Mouse (Mus musculus): ENCODE data around the gene 1700008O03Rik.
A peak's percentile ranks its signal among the peaks of the same experiment; 100 is the strongest.

Gene 1700008O03Rik

DNA sequence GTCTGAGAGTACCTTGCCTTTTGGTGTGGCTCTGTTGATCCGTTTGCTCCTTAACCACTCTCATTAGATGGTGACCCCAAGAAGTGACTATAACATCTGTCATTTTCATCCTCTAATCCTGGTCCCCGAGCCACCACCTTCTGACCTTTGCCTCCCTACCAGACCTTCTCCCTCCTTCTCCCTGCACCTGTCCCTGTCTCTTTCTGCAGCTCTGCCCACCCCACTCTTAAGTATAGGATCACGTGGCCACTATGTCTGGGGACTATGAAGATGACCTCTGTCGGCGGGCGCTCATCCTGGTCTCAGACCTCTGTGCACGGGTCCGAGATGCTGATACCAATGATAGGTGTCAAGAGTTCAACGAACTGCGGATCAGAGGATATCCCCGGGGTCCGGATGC lies at the start of gene 1700008O03Rik:
Gene 1700008O03Rik (minus strand): TSS at position 101 of the 400 bp plus-strand sequence.
- no peak for DNase-seq (ENCODE audit: low spot score)

DNA sequence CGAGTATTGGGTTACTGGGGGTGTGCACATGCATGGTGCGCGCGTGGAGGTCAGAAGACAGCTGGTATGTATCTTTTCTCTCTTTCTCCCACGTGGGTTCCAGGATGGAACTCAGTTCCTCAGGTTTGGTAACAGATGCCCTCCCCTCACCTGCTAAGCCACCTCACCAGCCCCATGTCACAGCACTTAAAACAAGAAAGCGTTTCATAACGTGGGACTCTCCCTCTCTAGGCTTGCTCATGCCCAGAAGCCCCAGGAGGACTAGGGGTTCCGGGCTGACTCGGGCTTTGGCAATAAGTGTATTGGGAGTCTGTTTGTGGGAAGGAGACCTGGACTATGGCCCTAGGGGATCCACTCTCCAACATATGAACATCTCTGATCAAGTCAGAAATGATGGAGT lies 48.5 kb upstream of the 1700008O03Rik start:
- DNase-seq (ENCODE audit: low spot score) = no peak

DNA sequence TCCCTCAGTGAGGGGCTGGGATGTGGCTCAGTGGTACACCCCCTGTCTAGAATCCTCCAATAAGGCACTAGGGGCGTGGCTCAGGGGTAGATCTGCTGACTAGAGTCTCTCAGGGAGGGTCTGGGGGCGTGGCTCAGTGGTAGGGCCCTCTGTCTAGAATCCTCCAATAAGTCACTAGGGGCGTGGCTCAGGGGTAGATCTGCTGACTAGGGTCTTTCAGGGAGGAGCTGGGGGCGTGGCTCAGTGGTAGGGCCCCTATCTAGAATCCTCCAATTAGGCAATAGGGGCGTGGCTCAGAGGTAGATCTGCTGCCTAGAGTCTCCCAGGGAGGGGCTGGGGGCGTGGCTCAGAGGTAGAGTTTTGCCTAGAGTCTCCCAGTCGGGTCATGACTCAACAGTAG lies 47.8 kb upstream of the 1700008O03Rik start:
- DNase-seq (ENCODE audit: low spot score) = peak; percentile 72

DNA sequence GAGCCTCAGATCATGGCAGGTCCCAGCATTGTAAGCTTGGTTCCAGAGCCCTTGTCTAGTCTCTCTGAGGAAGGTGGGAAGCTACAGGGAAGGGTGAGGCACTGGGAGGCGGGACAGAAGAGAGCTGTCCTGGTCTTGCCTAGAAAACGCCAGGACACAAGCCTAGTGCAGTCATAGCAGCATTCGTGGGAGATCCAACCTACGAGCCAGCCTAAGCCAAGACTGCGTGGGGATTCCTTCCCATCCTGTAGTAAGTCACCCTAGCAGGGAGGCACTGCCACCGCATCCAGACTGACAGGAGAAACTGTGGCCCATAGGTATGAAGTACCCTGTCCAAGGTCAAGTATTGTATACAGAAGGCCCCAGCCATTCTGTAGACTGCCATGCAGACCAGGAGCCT lies 46.9 kb upstream of the 1700008O03Rik start:
- DNase-seq (ENCODE audit: low spot score) = no peak

DNA sequence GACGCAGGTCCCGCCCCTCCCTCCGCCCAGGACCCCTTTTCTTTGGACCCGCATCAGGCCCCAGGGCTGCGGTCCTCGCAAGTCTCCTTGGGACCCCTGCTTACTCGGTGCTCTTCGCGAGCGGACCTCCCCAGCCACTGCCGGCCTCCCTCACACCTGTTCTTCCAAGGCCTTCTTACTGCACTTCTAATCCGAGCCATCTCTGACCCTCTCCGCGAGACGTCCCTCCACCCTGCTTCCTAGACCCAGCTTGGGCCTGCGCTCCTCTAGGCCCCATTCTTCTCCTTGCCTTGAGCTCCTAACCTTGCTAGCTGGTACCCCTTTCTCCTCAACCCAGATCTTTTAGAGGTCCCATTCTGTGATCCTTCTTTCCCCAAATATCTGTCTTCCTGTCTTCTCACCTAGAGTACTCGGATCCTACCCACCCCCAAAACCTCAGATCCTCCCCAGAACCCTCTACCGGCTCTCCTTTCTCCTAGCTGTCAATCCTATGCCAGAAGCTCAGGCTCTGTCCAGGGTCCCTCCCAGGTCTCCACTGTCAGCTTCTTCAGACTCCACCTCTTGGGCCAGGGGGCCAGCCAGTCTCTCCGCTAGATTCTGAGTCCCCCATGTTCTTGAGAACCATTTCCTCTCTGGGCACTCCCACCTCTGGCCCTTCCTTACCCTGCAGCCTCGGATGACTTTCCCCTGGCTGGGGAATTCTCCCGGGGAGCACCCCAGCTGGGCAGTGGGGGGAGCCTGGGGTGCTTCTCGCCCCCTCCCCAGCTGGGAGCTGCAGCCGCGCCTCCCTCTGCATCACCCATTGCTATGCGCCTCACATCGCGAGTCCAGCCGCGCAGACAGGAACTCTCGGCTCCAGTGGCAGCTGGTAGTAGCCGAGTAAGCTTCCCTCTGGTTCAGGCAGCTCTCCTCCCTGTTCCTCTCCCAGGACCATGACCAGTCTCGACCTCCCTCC lies 44.2 kb upstream of the 1700008O03Rik start:
- DNase-seq (ENCODE audit: low spot score) = no peak

DNA sequence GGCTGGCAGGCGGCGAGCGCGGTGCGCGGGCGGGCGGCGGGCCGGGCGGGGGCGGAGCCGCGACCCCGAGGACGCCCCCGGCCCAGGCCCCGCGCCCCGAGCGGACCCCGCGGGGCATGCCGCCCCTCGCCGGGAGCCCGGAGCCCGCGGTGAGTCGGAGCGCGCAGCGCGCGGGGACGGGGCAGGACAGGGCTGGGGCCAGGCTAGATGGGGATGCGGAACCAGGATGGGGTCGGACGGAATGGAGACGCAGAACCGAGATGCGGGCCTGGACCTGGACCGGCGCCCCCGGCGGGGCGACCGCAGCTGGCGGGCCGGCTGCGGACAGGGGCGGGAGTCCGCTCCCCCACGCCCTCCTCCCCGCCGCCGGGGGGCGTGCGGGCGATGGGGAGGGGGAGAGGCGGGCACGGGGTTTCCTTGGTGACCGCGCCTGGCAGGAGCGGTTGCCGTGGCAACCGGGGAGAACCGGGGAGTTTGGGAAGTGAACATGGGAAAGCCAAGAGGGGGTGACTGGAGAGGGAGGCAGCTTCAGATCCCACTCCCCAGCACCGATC lies 43.4 kb upstream of the 1700008O03Rik start, which contains the start of gene Lrrc4b:
Gene Lrrc4b (plus strand): TSS at position 51 of the 554 bp plus-strand sequence.
- DNase-seq (ENCODE audit: low spot score) = no peak

DNA sequence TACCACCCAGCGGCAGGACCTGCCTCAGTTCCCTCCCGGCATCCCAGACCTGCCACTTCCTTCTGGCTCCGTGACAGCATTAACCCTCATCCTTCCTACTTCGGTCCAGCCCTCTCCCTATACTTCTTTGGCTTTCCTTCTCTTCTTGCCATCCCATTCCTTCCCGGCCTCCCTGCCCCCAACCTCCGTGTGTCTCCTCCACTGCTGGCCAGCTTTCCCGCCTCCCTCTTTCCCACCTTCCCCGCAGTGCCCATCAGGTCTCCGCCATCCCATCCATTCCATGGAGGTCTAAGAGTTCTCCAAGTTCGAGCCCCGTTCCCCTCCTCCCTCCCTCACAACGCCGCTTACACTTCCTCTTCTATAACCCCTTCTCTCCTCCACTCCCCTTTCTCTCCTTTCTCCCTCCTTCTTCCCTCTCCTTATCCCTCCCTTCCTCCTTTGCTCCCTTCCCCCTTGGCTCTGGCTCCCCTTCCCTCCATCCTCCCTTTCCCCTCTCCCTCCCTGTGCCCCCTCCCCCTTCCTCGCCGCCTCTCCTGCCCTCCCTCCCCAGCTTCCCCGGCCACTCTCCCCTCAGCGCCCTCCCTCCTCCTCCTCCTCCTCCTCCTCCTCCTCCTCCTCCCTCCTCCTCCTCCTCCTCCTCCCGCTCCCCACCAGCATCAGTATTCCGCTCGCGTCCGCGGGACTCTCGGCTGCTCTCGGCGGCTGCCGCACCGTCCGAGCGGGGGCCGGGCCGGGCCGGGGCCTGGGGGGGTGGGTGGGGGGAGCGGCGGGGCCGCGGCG lies 42.7 kb upstream of the 1700008O03Rik start:
- no peak for DNase-seq (ENCODE audit: low spot score)

DNA sequence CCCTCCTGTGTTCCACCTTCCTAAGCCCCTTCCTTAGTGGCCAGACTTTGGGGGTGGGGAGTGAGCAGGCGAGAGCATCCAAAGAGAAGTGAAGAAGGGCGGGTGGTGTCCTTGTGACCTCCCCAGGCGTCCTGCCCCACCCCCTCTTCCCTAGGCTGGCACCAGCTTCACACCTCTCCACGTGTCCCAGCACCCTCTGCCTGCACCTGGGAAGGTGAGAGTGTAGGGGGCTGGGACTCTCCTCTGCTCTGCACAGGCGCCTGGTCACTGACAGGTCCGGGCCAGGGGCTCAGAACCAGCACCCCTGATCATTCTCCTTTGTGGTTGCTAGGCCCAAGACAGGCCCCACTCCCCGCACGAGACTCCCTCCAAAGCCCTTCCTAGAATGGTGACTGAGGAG lies 42.0 kb upstream of the 1700008O03Rik start:
- no peak for DNase-seq (ENCODE audit: low spot score)

DNA sequence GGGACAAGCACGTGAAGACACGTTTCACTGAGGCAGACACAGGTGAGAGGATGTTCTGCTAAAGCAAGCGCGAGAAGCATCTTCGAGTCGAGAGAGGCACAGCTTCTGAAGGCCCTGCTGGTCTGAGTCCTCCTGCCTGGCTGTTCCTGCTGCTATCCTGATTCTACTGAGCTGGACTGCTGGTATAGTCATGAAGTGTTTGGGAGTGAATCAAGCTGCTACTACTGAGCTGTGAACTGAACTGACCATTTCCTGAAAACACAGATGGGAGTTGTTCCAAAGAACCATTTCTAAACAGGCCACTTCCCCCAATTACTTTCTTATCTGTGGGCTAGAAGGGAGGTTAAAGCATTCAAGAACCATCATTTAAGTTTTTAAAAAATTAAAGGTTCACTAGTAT lies 27.7 kb upstream of the 1700008O03Rik start:
- DNase-seq (ENCODE audit: low spot score) = no peak

DNA sequence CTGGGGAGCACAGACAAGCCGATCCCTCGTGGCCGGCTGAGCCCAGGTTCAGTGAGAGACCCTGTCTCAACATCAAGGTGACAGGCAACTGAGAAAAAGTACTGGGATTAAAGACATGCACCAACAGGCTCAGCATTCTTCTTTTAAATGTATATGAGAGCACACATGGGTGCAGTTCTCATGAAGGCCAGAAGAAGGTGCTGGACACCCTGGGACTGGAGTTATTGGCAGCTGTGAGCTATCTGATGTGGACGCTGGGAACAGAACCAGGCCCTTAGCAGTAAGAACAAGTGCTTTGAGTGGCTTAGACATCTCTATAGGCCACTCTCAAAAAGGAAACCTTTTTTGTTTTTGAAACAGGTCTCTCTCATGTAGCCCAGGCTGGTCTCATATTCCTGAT lies 25.5 kb upstream of the 1700008O03Rik start:
- no peak for DNase-seq (ENCODE audit: low spot score)

DNA sequence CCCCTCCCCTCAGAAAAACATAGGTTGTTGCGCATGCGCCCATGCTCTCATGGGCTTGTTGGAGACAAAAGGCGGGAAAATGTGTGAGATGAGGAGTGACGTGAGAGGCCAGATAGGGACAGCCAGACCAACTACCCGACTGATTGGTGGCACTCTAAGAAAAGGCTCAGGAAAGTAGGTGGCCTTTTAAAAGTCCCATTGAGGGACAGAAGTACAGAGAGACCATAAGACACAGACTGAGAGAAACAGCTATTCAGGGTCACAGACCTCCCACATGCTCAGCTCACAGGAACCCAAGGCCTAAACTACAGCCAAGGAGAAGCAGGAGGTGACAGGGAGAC lies 20.4 kb upstream of the 1700008O03Rik start:
- DNase-seq (ENCODE audit: low spot score) = no peak

DNA sequence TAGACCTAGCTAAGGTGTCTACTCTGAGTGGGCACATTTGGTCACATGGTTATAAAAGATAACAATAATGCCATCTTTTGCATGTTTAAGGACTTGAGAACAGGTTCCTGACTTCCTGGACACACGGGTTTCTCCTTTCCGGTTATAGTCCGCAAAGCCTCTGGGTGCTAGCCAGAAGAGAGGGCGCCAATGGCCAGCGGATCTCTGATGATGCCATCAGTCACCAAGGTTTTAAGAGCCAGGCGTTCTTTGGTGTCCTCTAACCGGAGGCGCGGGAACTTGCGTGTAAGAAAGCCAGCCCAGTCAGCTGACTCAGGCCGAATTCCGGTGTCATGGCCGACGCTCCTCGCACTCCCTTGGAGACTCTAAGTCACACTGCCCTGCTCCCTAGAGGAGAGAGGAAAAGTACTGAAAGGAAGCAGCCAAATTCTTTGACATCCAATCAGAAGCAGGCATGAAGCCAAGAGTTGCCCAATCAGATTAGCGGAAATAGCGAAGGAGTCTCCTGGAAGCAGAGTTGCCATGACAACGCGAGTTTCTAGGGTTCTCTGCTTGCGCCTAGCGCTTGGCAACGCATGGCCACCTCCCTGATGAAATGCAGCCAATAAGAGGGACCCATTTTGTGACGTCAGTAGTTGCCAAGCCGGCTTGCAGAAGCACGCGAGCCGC lies 19.9 kb upstream of the 1700008O03Rik start:
- DNase-seq (ENCODE audit: low spot score) = peak; percentile 79

DNA sequence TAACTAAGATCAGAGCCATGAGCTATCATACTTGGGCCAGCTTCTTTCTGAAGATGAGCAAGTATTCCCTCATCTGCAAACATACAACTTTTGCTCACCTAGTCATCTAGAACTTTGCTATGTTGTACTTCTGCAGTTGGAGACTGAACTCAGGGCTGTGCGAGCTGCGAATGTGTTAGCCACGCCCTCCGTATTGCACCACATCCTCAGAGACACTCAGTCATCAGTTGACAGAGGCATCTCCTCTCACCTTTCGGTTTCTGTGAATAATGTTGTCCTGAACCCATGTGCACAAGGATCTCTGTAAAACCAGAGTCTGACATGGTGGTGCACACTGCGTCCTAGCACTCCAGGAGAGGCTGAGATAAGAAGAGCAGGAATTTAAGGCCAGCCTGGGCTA lies 16.1 kb upstream of the 1700008O03Rik start:
- DNase-seq (ENCODE audit: low spot score) = no peak

DNA sequence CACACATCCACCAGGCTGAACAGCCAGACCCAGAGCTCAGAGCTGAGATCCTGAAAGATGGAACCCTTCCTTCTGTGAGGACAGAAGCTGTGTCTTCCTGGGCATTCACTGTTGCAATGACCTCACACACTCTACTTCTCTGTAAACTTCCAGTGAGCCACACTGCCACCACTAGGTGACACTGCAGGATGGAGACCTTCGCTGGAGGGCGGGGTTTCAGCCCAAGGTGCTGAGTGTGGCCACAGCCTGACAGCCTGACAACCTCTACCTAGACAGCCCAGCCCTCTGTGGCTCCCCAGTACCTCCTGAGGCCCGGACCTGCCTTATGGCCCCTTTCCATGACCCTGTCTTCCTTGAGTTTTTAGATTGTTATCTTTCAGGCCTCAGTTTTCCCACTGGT lies 12.9 kb upstream of the 1700008O03Rik start:
- DNase-seq (ENCODE audit: low spot score) = peak; percentile 57

DNA sequence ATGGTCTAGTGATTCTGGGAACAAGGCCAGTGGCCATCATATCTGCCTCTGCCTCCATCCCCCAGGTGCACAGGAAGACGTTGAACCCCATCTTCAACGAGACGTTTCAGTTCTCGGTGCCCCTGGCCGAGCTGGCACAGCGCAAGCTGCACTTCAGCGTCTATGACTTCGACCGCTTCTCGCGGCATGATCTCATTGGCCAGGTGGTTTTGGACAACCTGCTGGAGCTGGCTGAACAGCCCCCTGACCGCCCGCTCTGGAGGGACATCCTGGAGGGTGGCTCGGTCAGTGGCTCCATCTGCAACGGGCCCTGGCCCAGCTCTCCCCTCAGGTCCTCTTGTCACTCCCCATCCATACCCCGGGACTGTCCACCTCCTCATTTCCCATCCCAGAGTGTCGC lies 7.7 kb upstream of the 1700008O03Rik start:
- DNase-seq (ENCODE audit: low spot score) = no peak

DNA sequence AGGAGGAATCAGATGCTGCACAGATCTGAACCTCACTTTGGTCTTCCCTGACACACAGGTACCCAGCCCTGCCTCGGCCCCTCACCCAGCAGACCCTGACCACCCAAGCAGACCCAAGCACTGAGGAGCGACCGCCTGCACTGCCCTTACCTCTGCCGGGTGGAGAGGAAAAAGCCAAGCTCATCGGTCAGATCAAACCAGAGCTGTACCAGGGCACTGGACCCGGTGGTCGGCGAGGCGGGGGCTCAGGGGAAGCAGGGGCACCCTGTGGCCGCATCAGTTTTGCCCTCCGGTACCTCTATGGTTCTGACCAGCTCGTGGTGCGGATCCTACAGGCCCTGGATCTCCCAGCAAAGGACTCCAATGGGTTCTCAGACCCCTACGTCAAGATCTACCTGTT lies 6.7 kb upstream of the 1700008O03Rik start:
- no peak for DNase-seq (ENCODE audit: low spot score)

DNA sequence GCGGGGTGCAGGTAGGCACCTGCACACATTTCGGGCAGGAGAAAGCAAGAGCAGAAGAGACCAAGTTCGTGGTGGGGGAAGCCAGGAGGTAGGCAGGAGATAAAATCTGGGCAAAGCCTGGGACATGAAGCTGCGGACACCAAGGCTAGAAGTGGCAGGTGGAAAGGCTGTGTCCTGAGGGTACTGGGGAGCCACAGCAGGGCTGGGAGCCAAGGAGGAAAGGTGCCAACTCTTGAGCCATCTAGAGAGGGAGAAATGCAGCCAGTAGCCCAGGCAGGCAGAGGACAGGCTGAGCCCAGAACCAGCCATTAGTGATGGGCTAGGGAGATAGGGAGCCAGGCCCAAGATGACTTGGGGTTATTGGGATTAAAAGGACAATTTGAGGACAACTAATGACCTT lies 6.2 kb upstream of the 1700008O03Rik start:
- no peak for DNase-seq (ENCODE audit: low spot score)

DNA sequence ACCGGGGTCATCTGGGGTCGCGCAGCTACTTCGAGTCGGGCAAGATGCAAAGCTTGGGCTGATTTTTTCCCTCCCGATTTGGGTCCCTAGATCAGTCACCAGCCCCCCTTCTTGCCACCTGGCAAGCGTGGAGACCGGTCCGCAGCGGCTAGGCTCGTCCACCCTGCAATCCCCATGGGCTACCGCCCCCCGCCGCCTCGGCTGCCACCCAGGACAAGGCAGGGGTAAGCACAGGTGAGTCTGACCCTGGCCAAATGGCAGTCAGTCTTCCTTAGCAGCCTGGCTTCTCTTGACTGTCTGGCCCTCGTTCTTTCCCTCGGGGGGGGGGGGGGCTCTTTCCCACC lies 932 bp downstream of the 1700008O03Rik start:
- no peak for DNase-seq (ENCODE audit: low spot score)

DNA sequence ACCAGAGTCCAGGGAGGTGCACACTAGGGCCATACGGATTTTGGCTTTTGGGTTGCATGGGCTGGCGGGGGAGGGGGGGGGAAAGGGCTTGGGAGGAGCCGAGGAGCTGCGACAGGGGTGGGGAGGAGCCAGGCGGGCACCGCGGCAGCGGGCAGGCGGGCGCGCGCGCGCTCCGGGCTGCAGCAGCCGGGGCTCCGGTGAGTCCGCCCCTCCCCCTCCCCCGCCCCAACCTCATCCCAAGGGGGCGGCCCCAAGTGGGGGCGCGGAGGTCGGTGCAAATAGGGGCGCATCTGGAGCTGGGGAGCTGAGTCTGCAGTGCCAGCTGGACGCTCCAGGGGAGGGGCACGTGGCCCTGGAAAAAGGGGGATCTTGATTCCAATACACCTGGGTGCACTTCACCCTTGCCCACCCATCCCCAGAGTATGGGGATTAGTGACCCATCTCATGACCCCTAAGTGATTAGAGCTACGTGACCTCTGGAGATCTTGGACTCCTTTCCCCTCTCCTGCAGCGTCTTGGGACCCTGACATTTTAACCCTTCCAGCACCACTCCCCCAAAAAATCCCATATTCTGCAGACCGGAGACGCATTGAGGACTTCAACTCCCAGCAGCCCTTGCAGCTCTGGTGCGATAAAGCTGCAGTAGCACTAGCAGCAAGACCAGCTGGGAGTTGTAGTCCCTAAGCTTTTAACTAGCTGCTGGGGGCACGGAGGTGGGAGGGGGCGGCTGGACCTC lies 1.5 kb downstream of the 1700008O03Rik start, which contains the start of gene Syt3:
Gene Syt3 (plus strand): TSS at position 123 of the 736 bp plus-strand sequence.
- no peak for DNase-seq (ENCODE audit: low spot score)

DNA sequence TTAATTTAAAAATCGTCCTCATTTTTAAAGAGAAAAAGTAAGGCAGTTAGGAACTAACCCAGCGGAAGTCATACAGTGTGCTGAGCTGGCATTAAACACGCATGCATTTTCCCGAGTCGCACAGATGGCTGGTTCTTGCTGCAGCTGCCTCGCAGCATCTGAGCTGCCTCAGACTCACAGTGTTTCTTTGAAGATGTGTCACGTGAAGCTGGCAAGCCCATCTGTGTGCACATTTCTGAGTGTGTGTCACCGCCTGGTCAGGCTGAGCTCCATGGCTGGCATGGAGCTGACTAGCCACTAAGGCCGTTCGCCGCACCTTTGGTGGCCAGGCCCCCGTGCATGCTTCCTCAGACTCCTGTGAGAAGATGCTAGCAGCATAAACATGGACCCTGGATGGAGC lies 3.1 kb downstream of the 1700008O03Rik start:
- no peak for DNase-seq (ENCODE audit: low spot score)

DNA sequence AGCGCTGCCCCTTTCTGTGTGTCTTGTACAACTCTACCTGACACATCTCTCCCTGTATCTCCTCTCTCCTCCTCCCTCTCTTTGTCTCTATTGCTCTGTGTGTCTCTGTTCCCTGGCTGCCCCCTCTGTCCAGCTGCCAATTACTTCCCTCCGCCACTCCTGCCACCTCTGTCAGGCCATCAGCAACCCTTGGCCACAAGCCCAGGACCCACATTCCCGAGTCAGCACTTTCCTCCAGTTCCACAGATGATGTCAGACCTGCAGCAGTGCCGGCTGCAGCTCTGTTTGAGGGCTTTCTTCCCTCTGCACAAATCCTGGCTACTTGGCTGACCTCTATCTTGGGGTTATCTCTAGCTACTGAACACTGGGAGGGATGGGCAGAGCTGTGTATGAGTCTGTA lies 7.3 kb downstream of the 1700008O03Rik start:
- DNase-seq (ENCODE audit: low spot score) = no peak

DNA sequence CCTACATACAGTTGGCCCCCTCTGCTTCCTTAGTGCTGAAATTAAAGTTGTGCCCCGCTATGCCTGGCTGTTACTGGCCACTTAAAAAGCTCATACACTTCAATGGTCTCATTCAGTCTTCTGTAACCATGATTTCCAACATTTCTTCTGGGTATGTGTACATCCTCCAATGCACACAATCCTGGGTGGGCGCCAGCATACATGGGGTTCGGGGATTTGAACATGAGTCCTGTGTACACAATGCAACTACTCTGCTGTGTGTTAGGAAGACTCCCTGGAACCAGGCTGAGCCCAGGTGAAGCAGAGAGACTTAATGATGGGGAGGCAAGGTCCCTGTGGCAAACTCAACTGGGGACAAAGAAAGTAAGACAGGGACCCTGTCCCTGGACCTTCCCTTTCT lies 9.8 kb downstream of the 1700008O03Rik start:
- no peak for DNase-seq (ENCODE audit: low spot score)

All from c-Kit-positive CD71-positive TER-119-positive erythroid progenitor cells, embryonic 14.5 days (primary cell).